Mouse (Mus musculus) skeletal muscle tissue, postnatal 0 days (tissue): Measurements from ENCODE around the gene Gm47995. TPM values are rescaled to one million over a fixed set of nuclear protein-coding genes. Genes with fewer than 3 reads are reported as not detected.

Source experiments
- polyA plus RNA-seq: library from polyadenylated mRNA; unstranded; fragments of >200 nt; fragmentation: Nextera tagmentation; extraction: Ambion mirVana; gene quantifications from 2 replicates; pipeline ENCODE4 v1.2.1, GENCODE M21; 2015

Gm47995 gene
- polyA plus RNA-seq = 0.17 TPM in 1 of 2 replicates, not detected in the other

GRCm38 (mm10) chr1:151198120-151198519 lies at the start of gene Gm47995:
Gene Gm47995, plus strand, starts transcription at chr1:151198448.

DNA sequence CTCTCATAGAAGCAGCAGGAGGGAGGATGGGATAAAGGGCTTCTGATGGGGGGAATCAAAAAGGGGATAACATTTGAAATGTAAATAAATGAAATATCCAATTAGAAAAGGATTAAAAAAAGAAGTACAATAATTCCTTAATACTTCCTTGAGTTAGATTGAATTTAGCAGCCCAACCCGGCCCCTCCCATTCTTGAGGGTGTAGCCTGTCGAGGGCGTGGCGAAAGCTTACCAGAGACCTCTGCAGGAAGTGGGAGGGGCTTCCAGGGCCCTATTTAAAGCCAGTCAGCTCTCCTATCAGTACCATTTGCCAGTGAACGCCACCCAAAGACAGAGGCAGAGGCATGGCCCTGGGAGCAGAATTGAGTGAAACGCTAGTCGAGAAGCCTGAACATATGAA lies 16.0 kb upstream of the Gm47995 start, which contains the start of gene Gm47985:
Gene Gm47985 (plus strand): TSS at position 272 of the 400 bp plus-strand sequence.

DNA sequence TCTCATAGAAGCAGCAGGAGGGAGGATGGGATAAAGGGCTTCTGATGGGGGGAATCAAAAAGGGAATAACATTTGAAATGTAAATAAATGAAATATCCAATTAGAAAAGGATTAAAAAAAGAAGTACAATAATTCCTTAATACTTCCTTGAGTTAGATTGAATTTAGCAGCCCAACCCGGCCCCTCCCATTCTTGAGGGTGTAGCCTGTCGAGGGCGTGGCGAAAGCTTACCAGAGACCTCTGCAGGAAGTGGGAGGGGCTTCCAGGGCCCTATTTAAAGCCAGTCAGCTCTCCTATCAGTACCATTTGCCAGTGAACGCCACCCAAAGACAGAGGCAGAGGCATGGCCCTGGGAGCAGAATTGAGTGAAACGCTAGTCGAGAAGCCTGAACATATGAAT lies 6.2 kb upstream of the Gm47995 start, which contains the start of gene Gm8947:
Gene Gm8947 (plus strand): TSS at position 302 of the 400 bp plus-strand sequence.

DNA sequence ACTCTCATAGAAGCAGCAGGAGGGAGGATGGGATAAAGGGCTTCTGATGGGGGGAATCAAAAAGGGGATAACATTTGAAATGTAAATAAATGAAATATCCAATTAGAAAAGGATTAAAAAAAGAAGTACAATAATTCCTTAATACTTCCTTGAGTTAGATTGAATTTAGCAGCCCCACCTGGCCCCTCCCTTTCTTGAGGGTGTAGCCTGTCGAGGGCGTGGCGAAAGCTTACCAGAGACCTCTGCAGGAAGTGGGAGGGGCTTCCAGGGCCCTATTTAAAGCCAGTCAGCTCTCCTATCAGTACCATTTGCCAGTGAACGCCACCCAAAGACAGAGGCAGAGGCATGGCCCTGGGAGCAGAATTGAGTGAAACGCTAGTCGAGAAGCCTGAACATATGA lies 5.6 kb downstream of the Gm47995 start, which contains the start of gene 3110040M04Rik:
Gene 3110040M04Rik (plus strand): TSS at position 304 of the 400 bp plus-strand sequence.

GRCm38 (mm10) chr1:151209824-151210355 lies 11.6 kb downstream of the Gm47995 start, which contains the start of gene Gm47996:
Gene Gm47996, plus strand, starts transcription at chr1:151210131.

Other genes with a start within 250 kb of the Gm47995 start
- 2.1 and 2.3 TPM in 2 replicates for gene Hmcn1, start 205.0 kb upstream of the Gm47995 start, polyA plus RNA-seq
- 0.12 and 0.16 TPM in 2 replicates for gene Gm47985, start 15.9 kb upstream of the Gm47995 start, polyA plus RNA-seq
- not detected in 2 replicates for gene Gm8947, start 6.1 kb upstream of the Gm47995 start, polyA plus RNA-seq
- gene 3110040M04Rik, start 5.7 kb downstream of the Gm47995 start, polyA plus RNA-seq = not detected in 2 replicates
- gene Gm47996, start 11.7 kb downstream of the Gm47995 start, polyA plus RNA-seq = not detected in 2 replicates
- gene Ivns1abp, start 146.0 kb downstream of the Gm47995 start, polyA plus RNA-seq = 69.7 and 87.8 TPM in 2 replicates
- gene Swt1, start 230.0 kb downstream of the Gm47995 start, polyA plus RNA-seq = 14.6 and 15.6 TPM in 2 replicates
- gene Trmt1l, start 230.1 kb downstream of the Gm47995 start, polyA plus RNA-seq = 16.3 and 17.9 TPM in 2 replicates